Mouse (Mus musculus): ENCODE measurements around the gene Ift122. TPM values are rescaled to one million over a fixed set of nuclear protein-coding genes. Genes with fewer than 3 reads are reported as not detected.

The Ift122 gene
- total and polyA plus RNA-seq, 3 experiments = 3.3 to 8.0 TPM; not detected in 1

DNA sequence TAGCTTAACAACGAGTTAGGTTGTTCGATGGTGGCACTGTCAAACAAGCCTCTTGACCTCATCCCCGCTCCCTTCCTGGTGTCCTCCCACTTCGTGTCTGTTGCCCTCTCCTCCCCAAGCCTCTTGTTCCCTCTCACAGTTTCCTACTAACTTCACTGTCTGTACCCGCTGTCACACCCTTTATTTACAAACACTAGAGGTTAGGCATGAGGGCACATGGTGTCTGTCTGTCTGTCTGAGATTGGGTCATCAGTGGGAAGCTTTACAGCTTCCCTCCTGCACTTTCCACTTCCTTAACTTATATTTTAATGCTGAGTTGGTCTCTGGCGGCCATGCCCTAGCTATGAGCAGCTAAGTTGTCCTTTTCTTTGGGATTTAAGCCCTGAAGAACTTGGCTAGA lies 26.5 kb downstream of the Ift122 start:
- DNase-seq (ENCODE audit: low read depth, low spot score) = no peak
- no peaks in the 10 kb centered on the region for H3K36me3 ChIP-seq (ENCODE audit: control insufficient read depth in 1 of 2, insufficient read depth in 2 of 2, low read length in 2 of 2)
- H3K27ac ChIP-seq (ENCODE audit: control insufficient read depth, low read depth, low read length) = no peak overlapping the region
- no peak for TF ChIP-seq UBTF (IDR thresholded peaks at IDR 0.05; ENCODE audit: borderline replicate concordance, insufficient read depth, low read depth, low read length)
- no peak for TF ChIP-seq TBP (IDR thresholded peaks at IDR 0.05; ENCODE audit: low read depth, low read length)
- no peak for TF ChIP-seq USF1 (IDR thresholded peaks at IDR 0.05; ENCODE audit: low read depth, low read length)
- no peak for TF ChIP-seq ZC3H11A (IDR thresholded peaks at IDR 0.05; ENCODE audit: low read depth, low read length)
- H3K4me3 ChIP-seq (ENCODE audit: control insufficient read depth in 1 of 2, insufficient read depth in 1 of 2, low read depth in 2 of 2, low read length in 2 of 2) = no peak overlapping the region
- no peaks in the 10 kb centered on the region for H3K4me1 ChIP-seq (ENCODE audit: control insufficient read depth in 1 of 2, insufficient read depth in 2 of 2, low read length in 2 of 2)
- no peaks in the 10 kb centered on the region for H3K79me2 ChIP-seq (ENCODE audit: control insufficient read depth, insufficient read depth, low read length, poor library complexity)
- no peaks in the 10 kb centered on the region for H3K9me3 ChIP-seq (replicated peaks; ENCODE audit: insufficient read depth, low read length)
- no peak overlapping the region for H3K9ac ChIP-seq (ENCODE audit: control insufficient read depth, low read depth, low read length, poor library complexity, severe bottlenecking)
- no peaks in the 10 kb centered on the region for H3K27me3 ChIP-seq (ENCODE audit: control insufficient read depth in 1 of 2, insufficient read depth in 2 of 2, low read length in 2 of 2)

DNA sequence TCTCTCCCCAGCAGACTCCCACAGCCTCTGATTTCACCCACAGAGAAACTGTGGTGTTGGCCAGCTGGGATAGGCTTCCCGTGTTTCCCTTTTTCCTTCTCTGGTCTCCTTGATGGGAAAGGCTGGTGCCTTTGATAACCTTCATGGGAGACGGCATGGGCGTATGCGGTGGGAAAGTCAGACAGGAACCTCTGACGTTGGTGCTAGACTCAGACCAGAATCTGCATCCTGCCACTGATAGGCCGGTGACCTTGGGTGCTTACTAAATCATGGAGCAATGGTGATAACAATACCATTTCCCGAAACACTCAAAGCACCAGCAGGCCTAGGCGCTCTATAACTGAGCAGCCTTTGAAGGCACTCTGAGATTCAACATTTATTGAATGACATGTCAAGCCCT lies 27.5 kb downstream of the Ift122 start:
- no peaks in the 10 kb centered on the region for H3K79me2 ChIP-seq (ENCODE audit: control insufficient read depth, insufficient read depth, low read length, poor library complexity)
- H3K9ac ChIP-seq (ENCODE audit: control insufficient read depth, low read depth, low read length, poor library complexity, severe bottlenecking) = no peak overlapping the region
- DNase-seq (ENCODE audit: low read depth, low spot score) = no peak
- no peak overlapping the region for H3K27ac ChIP-seq (ENCODE audit: control insufficient read depth, low read depth, low read length)
- no peaks in the 10 kb centered on the region for H3K9me3 ChIP-seq (replicated peaks; ENCODE audit: insufficient read depth, low read length)
- TF ChIP-seq MYC (IDR thresholded peaks at IDR 0.05; ENCODE audit: low read depth, low read length) = no peak
- no peaks in the 10 kb centered on the region for H3K4me1 ChIP-seq (ENCODE audit: control insufficient read depth in 1 of 2, insufficient read depth in 2 of 2, low read length in 2 of 2)
- no peaks in the 10 kb centered on the region for H3K27me3 ChIP-seq (ENCODE audit: control insufficient read depth in 1 of 2, insufficient read depth in 2 of 2, low read length in 2 of 2)
- no peak overlapping the region for H3K4me3 ChIP-seq (ENCODE audit: control insufficient read depth in 1 of 2, insufficient read depth in 1 of 2, low read depth in 2 of 2, low read length in 2 of 2)
- no peaks in the 10 kb centered on the region for H3K36me3 ChIP-seq (ENCODE audit: control insufficient read depth in 1 of 2, insufficient read depth in 2 of 2, low read length in 2 of 2)

DNA sequence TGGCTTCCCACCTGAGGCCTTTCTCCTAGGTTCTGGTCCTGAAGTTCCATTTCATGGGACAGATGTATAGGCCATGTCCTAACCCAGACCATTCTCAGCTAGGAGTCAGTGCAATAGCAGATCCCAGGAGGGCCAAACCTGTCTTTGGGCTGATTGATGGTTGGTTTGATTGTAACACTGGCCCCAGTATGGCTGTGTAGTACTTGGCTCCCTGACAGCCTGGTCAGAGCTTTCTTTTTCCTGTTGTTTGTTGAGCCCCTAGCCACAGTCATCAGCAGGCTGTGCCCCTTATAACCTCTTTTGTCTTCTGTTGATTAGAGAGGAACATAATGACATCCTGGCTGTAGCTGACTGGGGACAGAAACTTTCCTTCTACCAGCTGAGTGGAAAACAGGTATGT lies 30.7 kb downstream of the Ift122 start:
- no peaks in the 10 kb centered on the region for H3K9me3 ChIP-seq (replicated peaks; ENCODE audit: insufficient read depth, low read length)
- peaks cover 0 to 11% of the 10 kb centered on the region in 2 experiments; a peak in 2 of 4 replicates for H3K36me3 ChIP-seq (ENCODE audit: control insufficient read depth in 1 of 2, insufficient read depth in 2 of 2, low read length in 2 of 2)
- no peak for DNase-seq (ENCODE audit: low read depth, low spot score)
- TF ChIP-seq NELFE (IDR thresholded peaks at IDR 0.05; ENCODE audit: low read depth, low read length) = no peak
- TF ChIP-seq UBTF (IDR thresholded peaks at IDR 0.05; ENCODE audit: borderline replicate concordance, insufficient read depth, low read depth, low read length) = no peak
- no peak for TF ChIP-seq MAFK (IDR thresholded peaks at IDR 0.05; ENCODE audit: borderline replicate concordance, low read depth, low read length)
- TF ChIP-seq NRF1 (IDR thresholded peaks at IDR 0.05; ENCODE audit: insufficient read depth, low read depth, low read length, poor library complexity, severe bottlenecking) = no peak
- TF ChIP-seq MXI1 (IDR thresholded peaks at IDR 0.05; ENCODE audit: low read depth, low read length) = no peak
- no peaks in the 10 kb centered on the region for H3K79me2 ChIP-seq (ENCODE audit: control insufficient read depth, insufficient read depth, low read length, poor library complexity)
- peaks cover 0 to 9% of the 10 kb centered on the region in 2 experiments; a peak in 2 of 4 replicates for H3K4me1 ChIP-seq (ENCODE audit: control insufficient read depth in 1 of 2, insufficient read depth in 2 of 2, low read length in 2 of 2)
- H3K4me3 ChIP-seq (ENCODE audit: control insufficient read depth in 1 of 2, insufficient read depth in 1 of 2, low read depth in 2 of 2, low read length in 2 of 2) = no peak overlapping the region
- no peaks in the 10 kb centered on the region for H3K27me3 ChIP-seq (ENCODE audit: control insufficient read depth in 1 of 2, insufficient read depth in 2 of 2, low read length in 2 of 2)
- H3K27ac ChIP-seq (ENCODE audit: control insufficient read depth, low read depth, low read length) = no peak overlapping the region
- H3K9ac ChIP-seq (ENCODE audit: control insufficient read depth, low read depth, low read length, poor library complexity, severe bottlenecking) = no peak overlapping the region
